Mouse (Mus musculus) 3T3-L1 (cell line): ENCODE data around the gene 2010106E10Rik.
A peak's percentile ranks its signal among the peaks of the same experiment; 100 is the strongest.

Source experiments
- DNase-seq: peaks from one replicate; pipeline ENCODE4 v3.0.0-alpha.2; 2015; ENCODE audit warnings: low read depth, low spot score

2010106E10Rik gene

DNA sequence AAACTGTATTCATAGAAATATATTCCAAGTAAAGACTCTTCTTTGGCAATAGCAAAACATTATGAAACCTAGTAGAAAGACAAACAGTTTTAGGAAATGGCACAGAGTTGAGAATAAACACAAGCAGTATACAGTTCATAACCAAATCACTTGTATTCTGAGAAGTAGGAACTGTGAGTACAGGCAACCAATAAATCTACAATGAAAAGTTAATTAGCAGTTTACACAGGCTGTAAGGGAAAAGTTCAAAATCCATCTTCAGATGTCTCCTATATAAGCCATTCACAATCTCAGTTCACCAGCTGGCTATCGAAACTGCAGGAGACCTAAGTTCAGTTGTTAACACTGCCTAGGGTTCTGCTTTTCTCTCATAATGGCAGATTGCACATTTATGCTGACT is at the start of gene 2010106E10Rik:
TSS of gene 2010106E10Rik (plus strand) at position 301 of the 400 bp plus-strand sequence.
- DNase-seq: no peak

GRCm38 (mm10) chrX:112505651-112506050 is 10.6 kb downstream of the 2010106E10Rik start:
- no peak for DNase-seq

GRCm38 (mm10) chrX:112524755-112525154 is 29.7 kb downstream of the 2010106E10Rik start:
- DNase-seq: peak; percentile 60

GRCm38 (mm10) chrX:112543115-112543514 is 48.0 kb downstream of the 2010106E10Rik start:
- no peak for DNase-seq

GRCm38 (mm10) chrX:112567716-112568115 is 72.6 kb downstream of the 2010106E10Rik start:
- no peak for DNase-seq

DNA sequence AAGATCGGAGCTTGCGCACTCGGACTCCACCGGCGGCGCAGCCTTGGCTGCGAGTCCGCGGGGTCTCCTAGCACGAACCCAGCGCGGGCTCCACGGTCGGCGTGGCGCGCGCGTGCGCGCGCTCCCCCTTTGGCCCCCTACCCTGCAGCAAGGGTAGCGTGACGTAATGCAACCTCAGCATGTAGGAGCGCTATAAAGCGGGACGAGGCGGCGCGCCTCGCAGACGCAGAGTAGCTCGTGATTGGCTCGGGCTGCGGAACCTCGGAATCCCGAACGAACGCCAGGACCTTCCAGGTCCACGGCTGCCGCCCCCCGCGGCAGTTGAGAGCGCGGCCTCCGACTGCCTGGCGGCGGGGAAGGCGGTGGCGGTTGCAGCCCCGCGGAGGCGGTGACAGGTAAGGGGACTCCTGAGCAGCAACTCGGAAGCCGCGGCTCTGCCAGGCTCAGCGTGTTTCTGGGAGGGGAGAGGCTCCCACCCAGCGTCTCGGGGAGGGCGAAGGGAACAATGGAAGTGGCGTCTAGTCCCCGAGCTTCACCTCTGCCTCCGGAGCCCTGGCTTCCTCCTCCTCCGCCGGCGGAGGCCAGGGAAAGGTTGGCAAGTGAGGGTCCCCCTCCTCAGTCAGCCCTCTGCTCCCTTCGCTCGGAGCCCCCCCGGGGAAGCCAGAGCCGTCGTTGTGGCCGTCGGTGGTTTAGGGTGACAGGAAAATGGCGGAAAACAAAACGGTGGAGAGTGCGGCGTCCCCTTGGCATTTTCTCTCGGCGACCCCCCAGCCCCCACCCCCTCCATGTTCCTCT is 105.6 kb downstream of the 2010106E10Rik start, which contains the start of gene Zfp711:
TSS of gene Zfp711 (plus strand) at position 16 of the 795 bp plus-strand sequence.
- DNase-seq: no peak

- DNase-seq: no peak
Measured at GRCm38 (mm10) chrX:112601306-112602120, 106.4 kb downstream of the 2010106E10Rik start.
